Mouse (Mus musculus): ENCODE data around the gene Ugt1a6a. TPM values are rescaled to one million over a fixed set of nuclear protein-coding genes. Genes with fewer than 3 reads are reported as not detected.

Ugt1a6a gene
- polyA plus RNA-seq, 1 experiment from 2014 or later: 21.3 TPM

GRCm38 (mm10) chr1:88235046-88235893, 100.7 kb downstream of the Ugt1a6a start:
- in situ Hi-C loops (cut with MboI; ENCODE audit: low pct_unique_long_range_greater_than_20kb): no loop called here
- ATAC-seq (no peak), DNase-seq (ENCODE audit: low read depth, low spot score) (no peak)
- H3K27me3 ChIP-seq: no peaks in the 10 kb centered on the region
- CTCF ChIA-PET: interaction anchor here (1.0 to 1.4 kb wide), 4 partner anchors 12 to 22 kb away, joined by 3 read pairs; no protein-coding TSS in a partner anchor
- POLR2A ChIA-PET: interaction anchor here (0.6 to 1.0 kb wide), 2 partner anchors 15 to 42 kb away, joined by 4 read pairs; partner anchors contain the start of gene Hjurp
- no peak for TF ChIP-seq CTCF (IDR thresholded peaks at IDR 0.05)

- ChIA-PET POLR2A (interaction anchor here (0.5 to 1.0 kb wide), 3 partner anchors 14 to 108 kb away, joined by 3 to 4 read pairs (median 4); partner anchors contain the start of gene Hjurp), CTCF (interaction anchor here (0.9 to 1.4 kb wide), 5 partner anchors 13 to 21 kb away, joined by 3 to 5 read pairs (median 3); no protein-coding TSS in a partner anchor)
- in situ Hi-C loops (cut with MboI; ENCODE audit: low pct_unique_long_range_greater_than_20kb): no loop called here
- no peaks in the 10 kb centered on the region for H3K27me3 ChIP-seq
- ATAC-seq: no peak
- no peak for TF ChIP-seq CTCF (IDR thresholded peaks at IDR 0.05)
- DNase-seq (ENCODE audit: low read depth, low spot score): no peak
These were observed 101.3 kb downstream of the Ugt1a6a start for GRCm38 (mm10) chr1:88235894-88236415.

- DNase-seq (ENCODE audit: low read depth, low spot score) (no peak), ATAC-seq (no peak)
- CTCF ChIA-PET: interaction anchor here (1.1 to 1.4 kb wide), 2 partner anchors 12 to 40 kb away, joined by 5 read pairs; partner anchors contain the start of genes Hjurp and Trpm8
- in situ Hi-C loops (cut with MboI; ENCODE audit: low pct_unique_long_range_greater_than_20kb): no loop called here
- TF ChIP-seq CTCF (IDR thresholded peaks at IDR 0.05): no peak
- POLR2A ChIA-PET: no interaction called here
- no peaks in the 10 kb centered on the region for H3K27me3 ChIP-seq
These were observed 102.7 kb downstream of the Ugt1a6a start for GRCm38 (mm10) chr1:88237311-88237710.

- CTCF ChIA-PET: no interaction called here
- no peaks in the 10 kb centered on the region for H3K27me3 ChIP-seq
- in situ Hi-C loops (cut with MboI; ENCODE audit: low pct_unique_long_range_greater_than_20kb): no loop called here
- ATAC-seq (no peak), DNase-seq (ENCODE audit: low read depth, low spot score) (no peak)
- POLR2A ChIA-PET: no interaction called here
- no peak for TF ChIP-seq CTCF (IDR thresholded peaks at IDR 0.05)
These were observed 104.2 kb downstream of the Ugt1a6a start for GRCm38 (mm10) chr1:88238771-88239170.

- in situ Hi-C loops (cut with MboI; ENCODE audit: low pct_unique_long_range_greater_than_20kb): no loop called here
- ChIA-PET CTCF (no interaction called here), POLR2A (no interaction called here)
- no peaks in the 10 kb centered on the region for H3K27me3 ChIP-seq
- ATAC-seq: no peak
- no peak for TF ChIP-seq CTCF (IDR thresholded peaks at IDR 0.05)
- DNase-seq (ENCODE audit: low read depth, low spot score): no peak
These were observed 105.5 kb downstream of the Ugt1a6a start for GRCm38 (mm10) chr1:88240072-88240471.

- no peaks in the 10 kb centered on the region for H3K27me3 ChIP-seq
- no peak for TF ChIP-seq CTCF (IDR thresholded peaks at IDR 0.05)
- ChIA-PET POLR2A (no interaction called here), CTCF (no interaction called here)
- no peak for ATAC-seq
- DNase-seq (ENCODE audit: low read depth, low spot score): no peak
- in situ Hi-C loops (cut with MboI; ENCODE audit: low pct_unique_long_range_greater_than_20kb): no loop called here
These were observed 106.0 kb downstream of the Ugt1a6a start for GRCm38 (mm10) chr1:88240579-88240978.

GRCm38 (mm10) chr1:88243861-88244260, 109.3 kb downstream of the Ugt1a6a start:
- ChIA-PET POLR2A (no interaction called here), CTCF (interaction anchor here (1.6 to 1.8 kb wide), 2 partner anchors 8 to 13 kb away, joined by 4 to 6 read pairs; no protein-coding TSS in a partner anchor)
- in situ Hi-C loops (cut with MboI; ENCODE audit: low pct_unique_long_range_greater_than_20kb): no loop called here
- H3K27me3 ChIP-seq: no peaks in the 10 kb centered on the region
- no peak for DNase-seq (ENCODE audit: low read depth, low spot score)
- ATAC-seq: no peak
- TF ChIP-seq CTCF (IDR thresholded peaks at IDR 0.05): no peak

- ATAC-seq: no peak
- H3K27me3 ChIP-seq: no peaks in the 10 kb centered on the region
These were observed 111.3 kb downstream of the Ugt1a6a start for GRCm38 (mm10) chr1:88245881-88246280.

GRCm38 (mm10) chr1:88246386-88246785, 111.8 kb downstream of the Ugt1a6a start:
- TF ChIP-seq CTCF (IDR thresholded peaks at IDR 0.05): no peak
- ATAC-seq: no peak
- CTCF ChIA-PET: no interaction called here

More at GRCm38 (mm10) chr1:88245881-88246280, 111.3 kb downstream of the Ugt1a6a start:
- ChIA-PET CTCF (no interaction called here), POLR2A (interaction anchor here (1.2 kb wide), 1 partner anchor 16 kb away, joined by 3 read pairs; no protein-coding TSS in a partner anchor)
- TF ChIP-seq CTCF (IDR thresholded peaks at IDR 0.05): no peak
- no peak for DNase-seq (ENCODE audit: low read depth, low spot score)
- in situ Hi-C loops (cut with MboI; ENCODE audit: low pct_unique_long_range_greater_than_20kb): no loop called here

GRCm38 (mm10) chr1:88247660-88248059, 113.1 kb downstream of the Ugt1a6a start:
- DNase-seq (ENCODE audit: low read depth, low spot score) (no peak), ATAC-seq (no peak)
- H3K27me3 ChIP-seq: no peaks in the 10 kb centered on the region
- ChIA-PET CTCF (interaction anchor here (0.7 to 1.8 kb wide), 5 partner anchors 8 to 86 kb away, joined by 3 to 6 read pairs (median 4); no protein-coding TSS in a partner anchor), POLR2A (no interaction called here)
- TF ChIP-seq CTCF (IDR thresholded peaks at IDR 0.05): no peak
- in situ Hi-C loops (cut with MboI; ENCODE audit: low pct_unique_long_range_greater_than_20kb): no loop called here

More at GRCm38 (mm10) chr1:88246386-88246785, 111.8 kb downstream of the Ugt1a6a start:
- in situ Hi-C loops (cut with MboI; ENCODE audit: low pct_unique_long_range_greater_than_20kb): no loop called here
- H3K27me3 ChIP-seq: no peaks in the 10 kb centered on the region
- DNase-seq (ENCODE audit: low read depth, low spot score): no peak
- POLR2A ChIA-PET: interaction anchor here (1.2 kb wide), 1 partner anchor 15 kb away, joined by 3 read pairs; no protein-coding TSS in a partner anchor

GRCm38 (mm10) chr1:88248658-88249057, 114.0 kb downstream of the Ugt1a6a start:
- no peak for TF ChIP-seq CTCF (IDR thresholded peaks at IDR 0.05)
- ATAC-seq (no peak), DNase-seq (ENCODE audit: low read depth, low spot score) (no peak)
- in situ Hi-C loops (cut with MboI; ENCODE audit: low pct_unique_long_range_greater_than_20kb): no loop called here
- POLR2A ChIA-PET: no interaction called here
- H3K27me3 ChIP-seq: no peaks in the 10 kb centered on the region
- CTCF ChIA-PET: interaction anchor here (1.1 to 1.9 kb wide), 7 partner anchors 7 to 87 kb away, joined by 3 to 6 read pairs (median 4); partner anchors contain the start of genes Hjurp, Trpm8 and Ugt1a1

All from Patski (cell line).